Mouse (Mus musculus): Measurements from ENCODE around the gene Sorbs1.

DNA sequence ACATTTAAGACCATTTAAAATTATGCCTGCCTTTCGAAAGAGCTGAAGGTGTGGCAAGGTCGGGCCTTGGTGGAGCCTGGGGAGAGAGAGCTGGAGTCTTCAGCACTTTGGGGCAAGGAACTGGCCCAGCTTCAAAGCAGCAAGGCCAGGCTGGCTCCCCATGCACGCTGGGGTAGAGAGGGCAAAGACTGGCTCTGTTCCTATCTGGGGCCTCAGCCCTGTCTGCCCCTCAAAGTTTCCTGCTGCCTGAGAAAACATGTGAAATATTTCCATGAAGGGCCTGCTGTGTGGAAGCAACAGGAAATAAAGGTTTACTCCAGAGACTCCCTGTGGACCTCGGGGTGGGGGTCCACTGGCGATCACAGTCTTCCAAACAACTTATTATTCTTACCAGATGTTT is 88.3 kb downstream of the Sorbs1 start:
- TF ChIP-seq CTCF (IDR thresholded peaks at IDR 0.05; ENCODE audit: low read depth) (no peak), EP300 (optimal IDR thresholded peaks at IDR 0.05) (no peak)

Data from stomach, postnatal 0 days (tissue).